Mouse (Mus musculus): ENCODE data around the gene Nod2.

Nod2 gene

GRCm38 (mm10) chr8:88698048-88698447, 50.9 kb downstream of the Nod2 start:
- in situ Hi-C loops (cut with MboI; ENCODE audit: unreplicated experiment in 2 of 2): loop anchor here in 1 of 2 experiments (5.0 kb wide), 1 partner anchor 66 kb away; no protein-coding TSS in a partner anchor

- in situ Hi-C loops (cut with MboI; ENCODE audit: unreplicated experiment in 2 of 2): loop anchor here (5.0 to 25.0 kb wide), 4 partner anchors 69 to 564 kb away; partner anchors contain the start of gene Heatr3 (in 1 of the 2)
These were observed 54.5 kb downstream of the Nod2 start for GRCm38 (mm10) chr8:88701611-88702010.

- in situ Hi-C loops (cut with MboI; ENCODE audit: unreplicated experiment in 2 of 2): loop anchor here (5.0 to 25.0 kb wide), 4 partner anchors 71 to 566 kb away; partner anchors contain the start of gene Heatr3 (in 1 of the 2)
These were observed 55.7 kb downstream of the Nod2 start for GRCm38 (mm10) chr8:88702816-88703215.

- in situ Hi-C loops (cut with MboI; ENCODE audit: unreplicated experiment in 2 of 2): loop anchor here in 1 of 2 experiments (25.0 kb wide), 1 partner anchor 586 kb away; the partner anchor contains the start of gene Heatr3
These were observed 76.3 kb downstream of the Nod2 start for GRCm38 (mm10) chr8:88723256-88723963.
